ENCODE assay signal across 9 mouse cellular contexts in genomic region chr12:51666708-51667430, GRCm38 (mm10). TPM values are rescaled to one million over a fixed set of nuclear protein-coding genes. Genes with fewer than 3 reads are reported as not detected.
A peak's percentile ranks its signal among the peaks of the same experiment; 100 is the strongest.
DNase-seq lines count a peak whose midpoint lies in the region; ATAC-seq and TF ChIP-seq lines count a peak whose summit lies in the region.
"Had no signal": no experiment of that assay in that cellular context is flagged by ENCODE, and none has a peak within 500 bp of the region (broad histone marks: within the 10 kb centered on the region; RNA-seq: fewer than 3 reads in every experiment).

No protein-coding gene starts in this region.

- H3K4me3 ChIP-seq in kidney, postnatal 0 days (replicated peaks; ENCODE audit: low read depth, low read length): no peak overlapping the region
- H3K4me3 ChIP-seq in G1E (ENCODE audit: low read depth, low read length): no peak overlapping the region
- H3K4me3 ChIP-seq in hindbrain, embryonic 16.5 days (ENCODE audit: low read length): no peak overlapping the region

- peak; percentile 54 for DNase-seq in kidney, postnatal 0 days (ENCODE audit: low spot score)
- no peak for DNase-seq in kidney, postnatal 4 days
- DNase-seq in A20 (ENCODE audit: low read depth, low spot score) (peak; percentile 51), G1E (ENCODE audit: low spot score) (no peak)
- no peak for DNase-seq in adrenal gland, postnatal 14 days
- DNase-seq in urinary bladder, postnatal 14 days (ENCODE audit: low spot score): no peak

- H3K9ac ChIP-seq in kidney, postnatal 0 days (ENCODE audit: low read depth, low read length): no peak overlapping the region
- H3K9ac ChIP-seq in hindbrain, embryonic 16.5 days (ENCODE audit: low read depth, low read length): no peak overlapping the region

- H3K9me3 ChIP-seq in kidney, postnatal 0 days (replicated peaks; ENCODE audit: low read length): no peaks in the 10 kb centered on the region
- no peaks in the 10 kb centered on the region for H3K9me3 ChIP-seq in G1E (replicated peaks)
- H3K9me3 ChIP-seq in hindbrain, embryonic 16.5 days (ENCODE audit: control insufficient read depth, low read length): no peaks in the 10 kb centered on the region

- 62% methylated on average over 4 of the region's 4 CpGs for WGBS in kidney, postnatal 0 days
- WGBS in hindbrain, embryonic 16.5 days: 77% methylated on average over 4 of the region's 4 CpGs

- H3K36me3 ChIP-seq in kidney, postnatal 0 days (ENCODE audit: insufficient read depth, low read length): no peaks in the 10 kb centered on the region
- H3K36me3 ChIP-seq in G1E (replicated peaks): peaks cover 21% of the 10 kb centered on the region
- H3K36me3 ChIP-seq in hindbrain, embryonic 16.5 days (ENCODE audit: control insufficient read depth, insufficient read depth, low read length): no peaks in the 10 kb centered on the region

- ATAC-seq in kidney, postnatal 0 days (replicated peaks; ENCODE audit: low FRiP score, low read depth): no peak
- ATAC-seq in G1E (ENCODE audit: extremely low read depth, insufficient number of reproducible peaks, low FRiP score, poor library complexity, severe bottlenecking): peak; percentile 32; the same call in 1 of the 2 replicates
- peak; percentile 49 to 56; a peak in 2 of 4 replicates for ATAC-seq in hematopoietic stem cell, adult 5-6 weeks (replicated peaks in 1 of 2; ENCODE audit: insufficient read depth in 1 of 2, low FRiP score in 2 of 2, low TSS enrichment in 1 of 2, low read depth in 1 of 2, poor library complexity in 2 of 2, severe bottlenecking in 2 of 2)
- ATAC-seq in hindbrain, embryonic 16.5 days: no peak

- no peaks in the 10 kb centered on the region for H3K27me3 ChIP-seq in kidney, postnatal 0 days (ENCODE audit: insufficient read depth, low read length)
- H3K27me3 ChIP-seq in G1E (ENCODE audit: insufficient read depth, low read length): no peaks in the 10 kb centered on the region
- no peaks in the 10 kb centered on the region for H3K27me3 ChIP-seq in hindbrain, embryonic 16.5 days (replicated peaks; ENCODE audit: control insufficient read depth, insufficient read depth, low read length)

- H3K27ac ChIP-seq in kidney, postnatal 0 days: no peak overlapping the region
- H3K27ac ChIP-seq in hindbrain, embryonic 16.5 days (ENCODE audit: low read depth, low read length): no peak overlapping the region
- H3K27ac ChIP-seq: macrophage had no signal

- H3K4me1 ChIP-seq in kidney, postnatal 0 days (replicated peaks; ENCODE audit: insufficient read depth, low read length): 0 out of 2 replicates have a peak, but pooled peaks cover 4% of the 10 kb centered on the region
- H3K4me1 ChIP-seq in G1E (ENCODE audit: insufficient read depth, low read depth, low read length): peaks cover 28% of the 10 kb centered on the region
- H3K4me1 ChIP-seq in hindbrain, embryonic 16.5 days (ENCODE audit: control insufficient read depth, insufficient read depth, low read depth, low read length): 0 out of 2 replicates have a peak, but pooled peaks cover 2% of the 10 kb centered on the region

- no peak overlapping the region for H3K4me2 ChIP-seq in kidney, postnatal 0 days (ENCODE audit: low read length)
- no peak overlapping the region for H3K4me2 ChIP-seq in hindbrain, embryonic 16.5 days (ENCODE audit: low read length)

- peak; percentile 65 for TF ChIP-seq CTCF in kidney, postnatal 0 days (IDR thresholded peaks at IDR 0.05; ENCODE audit: low read depth)
- no peak for TF ChIP-seq CTCF in G1E (IDR thresholded peaks at IDR 0.05; ENCODE audit: low read depth, low read length)

RNA-seq across cellular contexts. Expression of gene Ap4s1, which starts 24.0 kb away (rescaled TPM):
- polyA plus RNA-seq in kidney, postnatal 0 days (2015; fragmentation: Nextera tagmentation; extraction: Ambion mirVana): 37.9 and 48.3 TPM in 2 replicates
- total RNA-seq in G1E (2014; fragmentation: Nextera tagmentation) (16.2 and 28.5 TPM in 2 replicates), G1E (2017) (17.1 and 21.8 TPM in 2 replicates)
- polyA plus RNA-seq in G1E (2012): 7.2 TPM in 2 replicates
- 32.2 and 34.3 TPM in 2 replicates for total RNA-seq in hematopoietic stem cell, adult 5-6 weeks (2017)
- total RNA-seq in adrenal gland, postnatal 14 days (2021): 22.6 and 24.3 TPM in 2 replicates
- polyA plus RNA-seq in hindbrain, embryonic 16.5 days (2015; fragmentation: Nextera tagmentation; extraction: Ambion mirVana): 55.7 and 58.4 TPM in 2 replicates

RNA-seq across cellular contexts. Expression of gene Strn3, which starts 24.8 kb away (rescaled TPM):
- polyA plus RNA-seq in kidney, postnatal 0 days (2015; fragmentation: Nextera tagmentation; extraction: Ambion mirVana): 44.1 and 46.3 TPM in 2 replicates
- total RNA-seq in G1E (2014; fragmentation: Nextera tagmentation) (93.1 and 94.9 TPM in 2 replicates), G1E (2017) (98.3 and 102 TPM in 2 replicates)
- polyA plus RNA-seq in G1E (2012): 20.0 and 25.0 TPM in 2 replicates
- 89.7 and 89.9 TPM in 2 replicates for total RNA-seq in hematopoietic stem cell, adult 5-6 weeks (2017)
- 83.8 and 88.4 TPM in 2 replicates for total RNA-seq in adrenal gland, postnatal 14 days (2021)
- 28.7 and 33.9 TPM in 2 replicates for polyA plus RNA-seq in hindbrain, embryonic 16.5 days (2015; fragmentation: Nextera tagmentation; extraction: Ambion mirVana)

Comparison
In these comparisons a context has a peak if more than half of its experiments do, and no peak if none do; other contexts are left out.
1. DNase-seq: peak in kidney, postnatal 0 days (single experiment) and A20 (single experiment); none in kidney, postnatal 4 days (0 of 2), G1E (single experiment), adrenal gland, postnatal 14 days (single experiment) and urinary bladder, postnatal 14 days (single experiment).
2. ATAC-seq: peak in G1E (single experiment) and hematopoietic stem cell, adult 5-6 weeks (2 of 2); none in kidney, postnatal 0 days (single experiment) and hindbrain, embryonic 16.5 days (single experiment).